Mouse (Mus musculus): ENCODE measurements at regions not wholly inside any gene's neighbourhood (a gene's known extent, or its start where the extent isn't known, plus 50 kb on each side); places are given as distances from the start of the nearest gene placed in this dataset.

GRCm38 (mm10) chr13:71342921-71343320 is 501.3 kb upstream of the Adamts16 start:
- Histone ChIP-seq H3K27me3 (ENCODE audit: control insufficient read depth in 1 of 2, insufficient read depth in 2 of 2, low read length in 2 of 2) (no peaks in the 10 kb centered on the region), H3K79me2 (ENCODE audit: control insufficient read depth, insufficient read depth, low read length, poor library complexity) (no peaks in the 10 kb centered on the region), H3K36me3 (ENCODE audit: control insufficient read depth in 1 of 2, insufficient read depth in 2 of 2, low read length in 2 of 2) (no peaks in the 10 kb centered on the region), H3K4me3 (ENCODE audit: control insufficient read depth in 1 of 2, insufficient read depth in 1 of 2, low read depth in 2 of 2, low read length in 2 of 2) (no peak overlapping the region), H3K27ac (ENCODE audit: control insufficient read depth, low read depth, low read length) (no peak overlapping the region), H3K9ac (ENCODE audit: control insufficient read depth, low read depth, low read length, poor library complexity, severe bottlenecking) (no peak overlapping the region), H3K9me3 (replicated peaks; ENCODE audit: insufficient read depth, low read length) (no peaks in the 10 kb centered on the region), H3K4me1 (ENCODE audit: control insufficient read depth in 1 of 2, insufficient read depth in 2 of 2, low read length in 2 of 2) (no peaks in the 10 kb centered on the region)
- no peak for TF ChIP-seq HCFC1 (IDR thresholded peaks at IDR 0.05; ENCODE audit: low read depth, low read length)
- no peak for TF ChIP-seq KAT2A (conservative IDR thresholded peaks at IDR 0.05; ENCODE audit: low read depth, low read length)
- no peak for TF ChIP-seq POLR2A (IDR thresholded peaks at IDR 0.05; ENCODE audit: control insufficient read depth in 1 of 2, insufficient read depth in 1 of 2, low read depth in 1 of 2, low read length in 2 of 2, poor library complexity in 1 of 2)
- no peak for TF ChIP-seq MAX (IDR thresholded peaks at IDR 0.05; ENCODE audit: low read length)
- no peak for TF ChIP-seq NELFE (IDR thresholded peaks at IDR 0.05; ENCODE audit: low read depth, low read length)
- no peak for TF ChIP-seq MYB (IDR thresholded peaks at IDR 0.05; ENCODE audit: low read depth, low read length)
- TF ChIP-seq EP300 (IDR thresholded peaks at IDR 0.05; ENCODE audit: low read depth in 1 of 2, low read length in 2 of 2): no peak
- TF ChIP-seq MAFK (IDR thresholded peaks at IDR 0.05; ENCODE audit: borderline replicate concordance, low read depth, low read length): no peak
- TF ChIP-seq ZKSCAN1 (IDR thresholded peaks at IDR 0.05; ENCODE audit: low read depth, low read length): no peak
- TF ChIP-seq TAL1 (IDR thresholded peaks at IDR 0.05; ENCODE audit: low read length): no peak
- TF ChIP-seq JUND (IDR thresholded peaks at IDR 0.05; ENCODE audit: low read depth, low read length): no peak
- TF ChIP-seq NRF1 (IDR thresholded peaks at IDR 0.05; ENCODE audit: insufficient read depth, low read depth, low read length, poor library complexity, severe bottlenecking): no peak
- no peak for DNase-seq (ENCODE audit: low read depth, low spot score)

- Histone ChIP-seq H3K36me3 (ENCODE audit: control insufficient read depth in 1 of 2, insufficient read depth in 2 of 2, low read length in 2 of 2) (no peaks in the 10 kb centered on the region), H3K79me2 (ENCODE audit: control insufficient read depth, insufficient read depth, low read length, poor library complexity) (no peaks in the 10 kb centered on the region), H3K27me3 (ENCODE audit: control insufficient read depth in 1 of 2, insufficient read depth in 2 of 2, low read length in 2 of 2) (no peaks in the 10 kb centered on the region; a peak in 1 of 4 replicates), H3K4me1 (ENCODE audit: control insufficient read depth in 1 of 2, insufficient read depth in 2 of 2, low read length in 2 of 2) (no peaks in the 10 kb centered on the region), H3K4me3 (ENCODE audit: control insufficient read depth in 1 of 2, insufficient read depth in 1 of 2, low read depth in 2 of 2, low read length in 2 of 2) (no peak overlapping the region), H3K9ac (ENCODE audit: control insufficient read depth, low read depth, low read length, poor library complexity, severe bottlenecking) (no peak overlapping the region), H3K27ac (ENCODE audit: control insufficient read depth, low read depth, low read length) (no peak overlapping the region), H3K9me3 (replicated peaks; ENCODE audit: insufficient read depth, low read length) (no peaks in the 10 kb centered on the region)
- DNase-seq (ENCODE audit: low read depth, low spot score): no peak
- TF ChIP-seq POLR2AphosphoS5 (IDR thresholded peaks at IDR 0.05; ENCODE audit: borderline replicate concordance, low read depth, low read length): no peak
These were observed 497.1 kb upstream of the Adamts16 start for GRCm38 (mm10) chr13:71338700-71339099.

- Histone ChIP-seq H3K79me2 (ENCODE audit: control insufficient read depth, insufficient read depth, low read length, poor library complexity) (no peaks in the 10 kb centered on the region), H3K27me3 (ENCODE audit: control insufficient read depth in 1 of 2, insufficient read depth in 2 of 2, low read length in 2 of 2) (no peaks in the 10 kb centered on the region; a peak in 1 of 4 replicates), H3K4me1 (ENCODE audit: control insufficient read depth in 1 of 2, insufficient read depth in 2 of 2, low read length in 2 of 2) (no peaks in the 10 kb centered on the region), H3K9ac (ENCODE audit: control insufficient read depth, low read depth, low read length, poor library complexity, severe bottlenecking) (no peak overlapping the region), H3K36me3 (ENCODE audit: control insufficient read depth in 1 of 2, insufficient read depth in 2 of 2, low read length in 2 of 2) (no peaks in the 10 kb centered on the region), H3K9me3 (replicated peaks; ENCODE audit: insufficient read depth, low read length) (no peaks in the 10 kb centered on the region), H3K27ac (ENCODE audit: control insufficient read depth, low read depth, low read length) (no peak overlapping the region), H3K4me3 (ENCODE audit: control insufficient read depth in 1 of 2, insufficient read depth in 1 of 2, low read depth in 2 of 2, low read length in 2 of 2) (no peak overlapping the region)
- TF ChIP-seq POLR2A (IDR thresholded peaks at IDR 0.05; ENCODE audit: control insufficient read depth in 1 of 2, insufficient read depth in 1 of 2, low read depth in 1 of 2, low read length in 2 of 2, poor library complexity in 1 of 2) (no peak), E2F4 (IDR thresholded peaks at IDR 0.05; ENCODE audit: borderline replicate concordance, low read depth, low read length) (no peak), NRF1 (IDR thresholded peaks at IDR 0.05; ENCODE audit: insufficient read depth, low read depth, low read length, poor library complexity, severe bottlenecking) (no peak), POLR2AphosphoS2 (IDR thresholded peaks at IDR 0.05; ENCODE audit: low read length) (no peak), SMC3 (IDR thresholded peaks at IDR 0.05; ENCODE audit: low read depth, low read length) (no peak), ZKSCAN1 (IDR thresholded peaks at IDR 0.05; ENCODE audit: low read depth, low read length) (no peak), EP300 (IDR thresholded peaks at IDR 0.05; ENCODE audit: low read depth in 1 of 2, low read length in 2 of 2) (no peak), POLR2AphosphoS5 (IDR thresholded peaks at IDR 0.05; ENCODE audit: borderline replicate concordance, low read depth, low read length) (no peak), KAT2A (conservative IDR thresholded peaks at IDR 0.05; ENCODE audit: low read depth, low read length) (no peak), JUND (IDR thresholded peaks at IDR 0.05; ENCODE audit: low read depth, low read length) (no peak), MXI1 (IDR thresholded peaks at IDR 0.05; ENCODE audit: low read depth, low read length) (no peak), TAL1 (IDR thresholded peaks at IDR 0.05; ENCODE audit: low read length) (no peak), UBTF (IDR thresholded peaks at IDR 0.05; ENCODE audit: borderline replicate concordance, insufficient read depth, low read depth, low read length) (no peak), MYC (IDR thresholded peaks at IDR 0.05; ENCODE audit: low read depth, low read length) (no peak), ZMIZ1 (IDR thresholded peaks at IDR 0.05; ENCODE audit: low read depth, low read length) (no peak), CHD1 (IDR thresholded peaks at IDR 0.05; ENCODE audit: low read depth, low read length) (no peak), NELFE (IDR thresholded peaks at IDR 0.05; ENCODE audit: low read depth, low read length) (no peak)
- no peak for DNase-seq (ENCODE audit: low read depth, low spot score)
These were observed 493.3 kb upstream of the Adamts16 start for GRCm38 (mm10) chr13:71334925-71335324.
